Mouse (Mus musculus): ENCODE measurements around the gene Spry1.
A peak's percentile ranks its signal among the peaks of the same experiment; 100 is the strongest.

DNA sequence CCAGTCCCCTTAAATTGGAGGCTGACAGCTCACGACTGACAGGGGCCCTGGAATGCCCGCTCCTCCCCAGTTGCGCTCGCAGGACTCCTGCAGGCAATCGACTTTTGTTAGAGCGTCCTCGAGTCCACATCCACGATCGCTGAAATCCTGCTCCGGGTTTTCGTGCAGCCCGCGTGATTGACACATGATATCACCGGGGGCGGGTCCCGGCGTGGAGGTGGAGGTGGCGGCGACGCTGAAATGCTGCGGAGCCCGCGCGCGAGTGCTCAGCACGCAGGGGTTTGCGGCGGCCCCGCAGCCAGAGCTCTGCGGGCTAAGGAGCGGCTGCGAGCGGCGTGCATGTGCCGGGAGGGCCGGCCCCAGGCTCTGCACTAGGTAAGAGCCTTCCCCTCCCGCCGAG is at the start of gene Spry1:
- TF ChIP-seq POLR2A (IDR thresholded peaks at IDR 0.05; ENCODE audit: extremely low read depth, insufficient read depth, low read length) (peak; percentile 72; the same call in 1 of the 2 replicates), CTCF (IDR thresholded peaks at IDR 0.05; ENCODE audit: extremely low read depth, insufficient read depth, low read length) (no peak)

Measured in cortical plate, adult 2 months (tissue).